Mouse (Mus musculus): ENCODE data around the gene Pno1. TPM values are rescaled to one million over a fixed set of nuclear protein-coding genes. Genes with fewer than 3 reads are reported as not detected.
A peak's percentile ranks its signal among the peaks of the same experiment; 100 is the strongest.

Gene Pno1
- polyA plus RNA-seq, 1 experiment from 2014 or later, result 99.4 TPM

GRCm38 (mm10) chr11:17221126-17221525, 9.8 kb upstream of the Pno1 start:
- no peak overlapping the region for H3K9ac ChIP-seq (ENCODE audit: low read length)
- WGBS, result 93% methylated on average over 8 of the region's 8 CpGs

GRCm38 (mm10) chr11:17215475-17215874, 4.1 kb upstream of the Pno1 start:
- WGBS, result 91% methylated on average over 3 of the region's 3 CpGs
- H3K4me2 ChIP-seq, result no peak overlapping the region
- DNase-seq (ENCODE audit: low spot score, missing footprints) (no peak), ATAC-seq (ENCODE audit: low FRiP score) (no peak)
- H3K9me3 ChIP-seq (ENCODE audit: control insufficient read depth, low read length), result no peaks in the 10 kb centered on the region
- no peaks in the 10 kb centered on the region for H3K27me3 ChIP-seq (ENCODE audit: control insufficient read depth, insufficient read depth, low read length)
- H3K4me1 ChIP-seq (ENCODE audit: control insufficient read depth, insufficient read depth, low read length), result peaks cover 12% of the 10 kb centered on the region
- no peak overlapping the region for H3K27ac ChIP-seq (ENCODE audit: low read depth, low read length)
- H3K9ac ChIP-seq (ENCODE audit: low read length), result no peak overlapping the region
- no peaks in the 10 kb centered on the region for H3K36me3 ChIP-seq (ENCODE audit: control insufficient read depth, insufficient read depth, low read length)
- no peak overlapping the region for H3K4me3 ChIP-seq (ENCODE audit: low read depth, low read length)

More at GRCm38 (mm10) chr11:17221126-17221525, 9.8 kb upstream of the Pno1 start:
- ATAC-seq (ENCODE audit: low FRiP score) (no peak), DNase-seq (ENCODE audit: low spot score, missing footprints) (no peak)
- no peaks in the 10 kb centered on the region for H3K27me3 ChIP-seq (ENCODE audit: control insufficient read depth, insufficient read depth, low read length)
- no peak overlapping the region for H3K4me3 ChIP-seq (ENCODE audit: low read depth, low read length)
- no peaks in the 10 kb centered on the region for H3K36me3 ChIP-seq (ENCODE audit: control insufficient read depth, insufficient read depth, low read length)
- no peak overlapping the region for H3K4me2 ChIP-seq
- H3K9me3 ChIP-seq (ENCODE audit: control insufficient read depth, low read length), result no peaks in the 10 kb centered on the region
- H3K4me1 ChIP-seq (ENCODE audit: control insufficient read depth, insufficient read depth, low read length), result no peaks in the 10 kb centered on the region
- H3K27ac ChIP-seq (ENCODE audit: low read depth, low read length), result no peak overlapping the region

DNA sequence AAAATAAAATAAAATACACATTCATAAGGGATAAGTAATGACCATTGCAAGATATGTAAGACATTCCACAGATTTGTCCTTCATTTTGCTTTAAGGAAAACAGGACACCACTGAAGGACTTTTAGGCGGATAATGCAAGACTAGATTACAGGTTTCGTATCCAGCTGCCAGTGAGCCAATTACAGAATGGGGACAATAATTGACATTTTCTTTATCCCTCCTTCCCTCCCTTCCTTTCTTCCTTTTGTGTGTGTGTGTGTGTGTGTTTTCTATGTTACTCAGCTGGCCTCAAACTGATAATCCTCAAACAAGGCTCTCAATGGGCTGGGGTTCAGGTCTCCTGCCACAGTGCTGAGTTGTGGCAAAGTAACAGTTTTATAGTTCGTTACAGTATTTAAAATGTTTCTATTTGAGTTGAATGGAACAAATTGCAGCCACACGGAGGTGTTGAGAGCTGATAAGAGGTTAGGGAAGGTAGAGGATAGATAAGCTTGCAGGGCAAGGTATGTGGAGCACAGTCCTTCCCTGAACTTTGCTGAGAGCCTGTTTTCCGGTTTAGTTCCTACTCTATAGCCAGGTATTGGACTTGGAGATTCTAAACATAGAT, 1.6 kb upstream of the Pno1 start:
- Histone ChIP-seq H3K9ac (ENCODE audit: low read length) (peak overlapping the region; percentile 15), H3K4me2 (peak overlapping the region; percentile 70), H3K9me3 (ENCODE audit: control insufficient read depth, low read length) (no peaks in the 10 kb centered on the region), H3K27ac (ENCODE audit: low read depth, low read length) (no peak overlapping the region), H3K4me1 (ENCODE audit: control insufficient read depth, insufficient read depth, low read length) (peaks cover 16% of the 10 kb centered on the region), H3K36me3 (ENCODE audit: control insufficient read depth, insufficient read depth, low read length) (peaks cover under 1% of the 10 kb centered on the region; the same call in 1 of the 2 replicates), H3K4me3 (ENCODE audit: low read depth, low read length) (no peak overlapping the region; the same call in 1 of the 2 replicates), H3K27me3 (ENCODE audit: control insufficient read depth, insufficient read depth, low read length) (no peaks in the 10 kb centered on the region)
- DNase-seq (ENCODE audit: low spot score, missing footprints) (no peak), ATAC-seq (ENCODE audit: low FRiP score) (no peak)
- WGBS, result 78% methylated on average over 5 of the region's 5 CpGs

DNA sequence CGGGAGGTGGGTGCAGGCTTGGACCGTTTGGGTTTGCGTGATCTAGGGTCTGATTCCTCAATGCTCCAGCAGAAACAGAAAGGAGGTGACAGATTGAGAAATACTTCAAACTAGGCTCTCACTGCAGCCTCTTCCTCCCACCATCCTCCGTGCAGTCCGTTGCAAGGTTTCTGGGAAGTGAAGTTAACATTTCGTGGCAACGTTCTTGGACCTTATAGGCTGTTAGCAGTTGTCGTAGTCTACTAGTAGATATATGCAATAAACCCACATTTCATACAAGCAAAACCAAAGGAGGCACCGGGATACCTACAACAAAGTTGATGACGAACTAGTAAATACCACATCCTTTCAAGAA, 750 bp upstream of the Pno1 start:
- DNase-seq (ENCODE audit: low spot score, missing footprints), result no peak
- Histone ChIP-seq H3K27ac (ENCODE audit: low read depth, low read length) (no peak overlapping the region), H3K4me2 (peak overlapping the region; percentile 70), H3K4me3 (ENCODE audit: low read depth, low read length) (peak overlapping the region; percentile 88), H3K9ac (ENCODE audit: low read length) (peak overlapping the region; percentile 77), H3K9me3 (ENCODE audit: control insufficient read depth, low read length) (no peaks in the 10 kb centered on the region), H3K27me3 (ENCODE audit: control insufficient read depth, insufficient read depth, low read length) (no peaks in the 10 kb centered on the region), H3K36me3 (ENCODE audit: control insufficient read depth, insufficient read depth, low read length) (peaks cover 2% of the 10 kb centered on the region; the same call in 1 of the 2 replicates), H3K4me1 (ENCODE audit: control insufficient read depth, insufficient read depth, low read length) (peaks cover 16% of the 10 kb centered on the region)
- 2% methylated on average over 10 of the region's 10 CpGs for WGBS
- ATAC-seq (ENCODE audit: low FRiP score), result no peak

DNA sequence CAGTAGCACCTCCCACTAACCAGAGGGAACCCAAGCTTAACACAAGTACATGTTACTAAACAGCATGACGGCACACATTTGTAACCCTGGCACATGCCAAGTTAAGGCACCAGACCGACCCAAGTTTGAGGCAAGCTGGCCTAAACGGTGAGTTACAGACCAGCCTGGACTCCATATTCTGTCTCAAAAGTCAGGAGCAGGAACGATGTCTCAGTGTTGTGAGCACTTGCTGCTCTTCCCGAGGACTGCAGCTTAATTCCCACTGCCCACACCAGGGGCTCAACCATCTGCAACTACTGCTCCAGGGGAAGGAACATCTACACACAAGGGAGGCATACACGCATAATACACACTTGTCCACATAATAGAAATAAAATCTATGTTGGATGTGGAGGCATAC, 8.9 kb downstream of the Pno1 start:
- no peaks in the 10 kb centered on the region for H3K4me1 ChIP-seq (ENCODE audit: control insufficient read depth, insufficient read depth, low read length)
- H3K9me3 ChIP-seq (ENCODE audit: control insufficient read depth, low read length), result no peaks in the 10 kb centered on the region
- no peaks in the 10 kb centered on the region for H3K27me3 ChIP-seq (ENCODE audit: control insufficient read depth, insufficient read depth, low read length)
- WGBS, result 88% methylated on average over 6 of the region's 6 CpGs
- no peak overlapping the region for H3K4me2 ChIP-seq
- no peak for ATAC-seq (ENCODE audit: low FRiP score)
- H3K27ac ChIP-seq (ENCODE audit: low read depth, low read length), result no peak overlapping the region
- no peak overlapping the region for H3K9ac ChIP-seq (ENCODE audit: low read length)
- H3K4me3 ChIP-seq (ENCODE audit: low read depth, low read length), result no peak overlapping the region
- DNase-seq (ENCODE audit: low spot score, missing footprints), result no peak
- peaks cover under 1% of the 10 kb centered on the region; the same call in 1 of the 2 replicates for H3K36me3 ChIP-seq (ENCODE audit: control insufficient read depth, insufficient read depth, low read length)

GRCm38 (mm10) chr11:17200936-17201335, 10.4 kb downstream of the Pno1 start:
- no peak overlapping the region for H3K4me2 ChIP-seq
- no peak overlapping the region for H3K4me3 ChIP-seq (ENCODE audit: low read depth, low read length)
- no peak for ATAC-seq (ENCODE audit: low FRiP score)
- peaks cover 2% of the 10 kb centered on the region; the same call in 1 of the 2 replicates for H3K36me3 ChIP-seq (ENCODE audit: control insufficient read depth, insufficient read depth, low read length)
- DNase-seq (ENCODE audit: low spot score, missing footprints), result no peak
- no peaks in the 10 kb centered on the region for H3K4me1 ChIP-seq (ENCODE audit: control insufficient read depth, insufficient read depth, low read length)
- H3K27me3 ChIP-seq (ENCODE audit: control insufficient read depth, insufficient read depth, low read length), result no peaks in the 10 kb centered on the region
- no peak overlapping the region for H3K9ac ChIP-seq (ENCODE audit: low read length)
- no peaks in the 10 kb centered on the region for H3K9me3 ChIP-seq (ENCODE audit: control insufficient read depth, low read length)
- WGBS, result 93% methylated on average over 4 of the region's 4 CpGs
- no peak overlapping the region for H3K27ac ChIP-seq (ENCODE audit: low read depth, low read length)

- Histone ChIP-seq H3K9ac (ENCODE audit: low read length) (no peak overlapping the region), H3K27ac (ENCODE audit: low read depth, low read length) (no peak overlapping the region), H3K4me3 (ENCODE audit: low read depth, low read length) (no peak overlapping the region), H3K36me3 (ENCODE audit: control insufficient read depth, insufficient read depth, low read length) (peaks cover 2% of the 10 kb centered on the region; the same call in 1 of the 2 replicates), H3K9me3 (ENCODE audit: control insufficient read depth, low read length) (no peaks in the 10 kb centered on the region), H3K27me3 (ENCODE audit: control insufficient read depth, insufficient read depth, low read length) (no peaks in the 10 kb centered on the region), H3K4me2 (no peak overlapping the region), H3K4me1 (ENCODE audit: control insufficient read depth, insufficient read depth, low read length) (no peaks in the 10 kb centered on the region)
- 92% methylated on average over 3 of the region's 3 CpGs for WGBS
- DNase-seq (ENCODE audit: low spot score, missing footprints), result no peak
- no peak for ATAC-seq (ENCODE audit: low FRiP score)
Measured at GRCm38 (mm10) chr11:17199840-17200501, 11.4 kb downstream of the Pno1 start.

- H3K27ac ChIP-seq (ENCODE audit: low read depth, low read length), result no peak overlapping the region
- ATAC-seq (ENCODE audit: low FRiP score) (no peak), DNase-seq (ENCODE audit: low spot score, missing footprints) (no peak)
- H3K27me3 ChIP-seq (ENCODE audit: control insufficient read depth, insufficient read depth, low read length), result no peaks in the 10 kb centered on the region
- H3K4me1 ChIP-seq (ENCODE audit: control insufficient read depth, insufficient read depth, low read length), result no peaks in the 10 kb centered on the region
- peaks cover 2% of the 10 kb centered on the region; the same call in 1 of the 2 replicates for H3K36me3 ChIP-seq (ENCODE audit: control insufficient read depth, insufficient read depth, low read length)
- H3K9ac ChIP-seq (ENCODE audit: low read length), result no peak overlapping the region
- 96% methylated on average over 5 of the region's 5 CpGs for WGBS
- H3K4me2 ChIP-seq, result no peak overlapping the region
- no peak overlapping the region for H3K4me3 ChIP-seq (ENCODE audit: low read depth, low read length)
- no peaks in the 10 kb centered on the region for H3K9me3 ChIP-seq (ENCODE audit: control insufficient read depth, low read length)
Measured at GRCm38 (mm10) chr11:17199170-17199569, 12.2 kb downstream of the Pno1 start.

- no peak overlapping the region for H3K4me3 ChIP-seq (ENCODE audit: low read depth, low read length)
- H3K4me2 ChIP-seq, result no peak overlapping the region
- 57% methylated on average over 9 of the region's 9 CpGs for WGBS
- DNase-seq (ENCODE audit: low spot score, missing footprints) (no peak), ATAC-seq (ENCODE audit: low FRiP score) (peak; percentile 76)
- H3K27ac ChIP-seq (ENCODE audit: low read depth, low read length), result no peak overlapping the region
- H3K9me3 ChIP-seq (ENCODE audit: control insufficient read depth, low read length), result no peaks in the 10 kb centered on the region
- H3K4me1 ChIP-seq (ENCODE audit: control insufficient read depth, insufficient read depth, low read length), result peaks cover 4% of the 10 kb centered on the region; the same call in 1 of the 2 replicates
- no peaks in the 10 kb centered on the region for H3K27me3 ChIP-seq (ENCODE audit: control insufficient read depth, insufficient read depth, low read length)
- no peaks in the 10 kb centered on the region; the same call in 1 of the 2 replicates for H3K36me3 ChIP-seq (ENCODE audit: control insufficient read depth, insufficient read depth, low read length)
- no peak overlapping the region for H3K9ac ChIP-seq (ENCODE audit: low read length)
Measured at GRCm38 (mm10) chr11:17192151-17192844, 19.1 kb downstream of the Pno1 start.
